Mouse (Mus musculus): ENCODE data around the gene 2610528A11Rik.
"Not testable (repeated sequence)": the region's sequence is repeated elsewhere in the genome, so short reads cannot be mapped to it uniquely, and the experiment has no call there.

The 2610528A11Rik gene

DNA sequence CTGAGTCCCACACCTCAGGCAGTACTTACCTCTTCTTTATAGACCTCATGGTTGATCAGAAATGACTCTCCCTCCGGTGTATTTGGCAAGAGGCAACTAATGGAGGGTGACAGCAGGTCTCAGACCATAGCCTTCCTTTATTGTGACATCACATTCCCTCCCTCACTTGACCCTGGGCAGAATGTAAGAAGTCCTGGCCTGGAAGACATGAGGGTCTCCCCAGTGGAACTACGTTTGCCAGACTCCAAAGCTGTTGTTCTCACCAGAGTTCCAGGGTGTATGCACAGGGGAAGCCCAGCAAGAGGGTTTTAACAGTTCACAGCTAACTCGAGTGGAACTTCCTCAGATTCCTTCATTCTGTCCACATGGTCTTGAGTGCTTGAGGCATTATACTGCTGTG, at the start of gene 2610528A11Rik:
TSS of gene 2610528A11Rik (minus strand) at position 101 of the 400 bp plus-strand sequence.
- DNase-seq (ENCODE audit: low spot score in 2 of 2): no peak

DNA sequence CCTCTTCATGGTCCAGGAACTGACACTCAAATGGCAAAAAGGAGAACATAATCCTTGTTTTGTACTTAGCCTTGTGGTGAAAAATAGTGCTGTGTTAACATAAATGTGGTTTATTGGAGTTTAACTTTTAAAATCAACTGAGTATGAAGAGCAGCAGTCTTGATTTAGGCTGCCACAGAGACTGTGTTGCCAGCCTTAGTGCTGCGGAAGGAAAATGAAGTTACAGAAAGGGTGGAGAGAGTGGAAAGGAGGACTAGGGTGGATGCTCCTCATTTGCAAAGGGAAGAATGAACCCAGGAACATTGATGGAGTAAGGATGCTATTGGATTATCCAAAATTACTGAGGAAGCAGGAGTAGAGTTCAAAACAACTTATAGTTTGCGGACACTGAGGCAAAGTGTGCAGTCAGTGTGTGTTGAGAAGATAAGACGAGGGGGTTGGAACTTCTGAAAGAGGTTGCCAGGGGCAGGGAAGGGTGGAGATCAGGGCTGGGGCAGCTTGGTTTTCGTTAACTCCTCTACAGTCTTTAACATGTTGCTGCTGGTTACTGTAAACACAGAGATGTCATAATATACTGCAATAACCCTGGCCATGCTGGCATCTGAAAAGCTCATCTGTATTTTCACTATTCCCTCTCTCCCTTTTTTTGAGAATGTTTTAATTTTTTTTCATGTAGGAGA, 49.6 kb upstream of the 2610528A11Rik start:
- no peak for DNase-seq (ENCODE audit: low spot score in 2 of 2)

DNA sequence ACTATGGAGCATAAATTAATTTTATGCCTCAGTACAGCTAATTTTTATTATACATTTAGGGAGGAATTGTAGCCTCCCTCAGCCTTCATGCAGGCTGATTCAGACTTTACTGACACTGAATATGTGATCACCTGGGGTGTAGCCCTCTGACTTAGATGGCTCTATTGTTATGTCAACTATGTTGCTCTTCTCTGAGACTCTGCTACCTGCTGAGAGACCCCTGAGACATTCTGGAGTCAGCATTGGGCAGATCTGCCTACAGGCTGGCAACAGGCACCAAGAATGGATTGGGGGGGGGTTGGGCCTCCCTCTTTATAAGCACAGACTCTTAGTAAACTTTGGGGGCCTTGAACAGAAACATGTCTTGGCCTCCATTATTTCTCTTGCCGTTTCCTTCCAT, 40.6 kb upstream of the 2610528A11Rik start:
- no peak for DNase-seq (ENCODE audit: low spot score in 2 of 2)

DNA sequence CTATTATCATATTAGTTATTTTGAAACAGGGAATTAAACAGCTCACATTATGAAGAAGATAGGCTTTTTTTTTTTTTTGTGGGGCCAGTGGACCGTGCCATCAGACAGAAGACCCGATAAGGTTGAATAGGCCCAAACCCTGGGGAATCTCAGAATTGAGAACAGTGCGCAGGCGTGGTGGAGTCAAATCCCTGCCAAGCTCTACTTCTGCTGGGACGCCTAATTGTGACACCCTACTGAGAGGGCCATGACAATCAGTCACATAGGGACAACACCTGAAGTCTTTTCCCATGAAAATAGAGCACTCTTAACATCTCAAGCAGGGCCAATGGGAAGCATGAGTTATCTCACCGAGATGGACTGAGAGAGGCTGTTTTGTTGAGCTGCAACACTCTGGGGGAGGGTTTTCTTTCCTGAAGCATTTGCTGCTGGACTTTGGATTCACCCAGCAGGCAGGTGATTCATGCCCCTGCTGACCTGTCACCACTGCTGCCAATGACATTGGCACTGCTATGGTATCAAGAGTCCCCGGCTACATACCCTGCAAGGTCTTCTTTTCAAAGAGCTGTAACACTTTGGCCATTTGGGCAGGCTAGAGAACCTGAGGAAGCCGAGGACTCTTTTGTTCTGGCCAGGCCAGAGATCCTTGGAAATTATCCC, 25.4 kb upstream of the 2610528A11Rik start:
- DNase-seq (ENCODE audit: low spot score in 2 of 2): no peak

DNA sequence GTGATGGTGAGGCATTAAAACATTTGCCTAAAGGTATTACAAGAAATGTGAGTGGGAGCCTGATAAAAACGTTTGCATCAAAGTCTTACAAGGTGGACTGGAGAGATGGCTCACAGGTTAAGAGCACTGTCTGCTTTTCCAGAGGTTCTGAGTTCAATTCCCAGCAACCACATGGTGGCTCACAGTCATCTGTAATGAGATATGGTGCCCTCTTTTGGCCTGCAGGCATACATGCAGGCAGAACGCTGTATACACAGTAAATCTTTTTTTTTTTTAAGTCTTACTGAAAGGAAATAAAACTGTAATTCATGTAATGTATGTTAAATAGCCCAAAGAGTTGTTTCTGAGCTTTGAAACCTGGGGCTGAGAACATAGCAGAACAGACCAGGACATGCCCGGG, 23.8 kb upstream of the 2610528A11Rik start:
- DNase-seq (ENCODE audit: low spot score in 2 of 2): not testable (repeated sequence)

DNA sequence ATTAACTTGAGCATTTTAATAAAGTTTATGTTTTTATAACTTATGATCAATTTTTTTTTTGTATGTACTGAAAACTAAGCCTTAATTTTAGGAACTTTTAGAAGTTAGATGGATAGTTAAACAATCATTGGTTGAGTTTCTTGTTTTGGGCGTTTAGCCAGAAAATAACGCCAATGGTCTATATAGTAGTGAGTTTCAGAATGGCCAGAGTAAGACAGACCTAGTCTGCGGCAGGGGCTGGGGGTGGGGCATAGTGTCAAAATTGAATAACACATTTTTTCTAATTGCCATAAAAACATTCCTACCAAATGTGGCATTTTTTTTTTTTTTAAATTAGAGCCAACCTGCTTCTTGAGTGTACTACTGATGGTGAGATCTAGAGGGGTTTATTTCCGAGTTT, 22.3 kb upstream of the 2610528A11Rik start:
- DNase-seq (ENCODE audit: low spot score in 2 of 2): no peak

DNA sequence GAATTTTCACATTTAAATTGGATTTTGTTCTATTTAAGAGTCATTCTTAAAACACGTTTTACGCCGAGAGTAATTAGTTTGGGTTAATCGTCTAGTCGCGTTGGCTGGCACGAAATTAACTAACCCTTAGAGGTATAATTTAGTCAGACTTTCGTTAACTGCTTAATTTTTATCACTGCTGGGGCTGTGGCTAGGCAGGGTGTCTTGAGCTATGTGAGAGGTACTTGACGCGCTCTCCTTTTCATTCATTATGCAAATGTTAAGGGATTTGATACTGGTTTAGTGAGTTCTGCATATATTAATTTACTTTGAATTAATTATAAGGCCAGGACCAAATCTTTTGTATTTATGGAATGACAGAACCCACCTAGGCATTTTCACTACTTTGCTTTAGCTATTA, 21.8 kb upstream of the 2610528A11Rik start:
- no peak for DNase-seq (ENCODE audit: low spot score in 2 of 2)

DNA sequence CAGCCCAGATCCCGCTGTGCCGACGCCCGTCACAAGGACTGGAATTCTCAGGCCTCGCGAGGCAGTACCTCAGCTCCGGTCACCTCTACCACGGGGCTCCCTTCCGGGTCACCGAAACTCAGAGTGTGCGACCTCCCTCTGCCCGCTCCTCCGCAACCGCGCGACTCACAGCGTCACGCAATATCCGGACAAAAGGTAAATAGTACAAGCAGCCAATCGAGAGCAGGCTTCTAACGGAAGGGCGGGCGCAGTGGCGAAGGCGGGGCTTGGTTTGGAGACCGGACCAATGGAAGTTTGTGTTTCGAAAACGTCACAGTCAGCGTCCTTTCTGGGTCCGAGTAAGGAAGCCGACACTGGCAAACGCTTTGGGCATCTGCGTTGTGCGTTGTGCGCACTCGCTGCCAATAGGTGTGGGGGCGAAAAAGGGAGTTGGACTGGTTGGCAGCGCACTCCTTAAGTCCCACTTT, 21.3 kb upstream of the 2610528A11Rik start, which contains the start of gene Ghitm:
TSS of gene Ghitm (minus strand) at position 146 of the 467 bp plus-strand sequence.
- DNase-seq (ENCODE audit: low spot score in 2 of 2): peak; percentile 97 to 99

DNA sequence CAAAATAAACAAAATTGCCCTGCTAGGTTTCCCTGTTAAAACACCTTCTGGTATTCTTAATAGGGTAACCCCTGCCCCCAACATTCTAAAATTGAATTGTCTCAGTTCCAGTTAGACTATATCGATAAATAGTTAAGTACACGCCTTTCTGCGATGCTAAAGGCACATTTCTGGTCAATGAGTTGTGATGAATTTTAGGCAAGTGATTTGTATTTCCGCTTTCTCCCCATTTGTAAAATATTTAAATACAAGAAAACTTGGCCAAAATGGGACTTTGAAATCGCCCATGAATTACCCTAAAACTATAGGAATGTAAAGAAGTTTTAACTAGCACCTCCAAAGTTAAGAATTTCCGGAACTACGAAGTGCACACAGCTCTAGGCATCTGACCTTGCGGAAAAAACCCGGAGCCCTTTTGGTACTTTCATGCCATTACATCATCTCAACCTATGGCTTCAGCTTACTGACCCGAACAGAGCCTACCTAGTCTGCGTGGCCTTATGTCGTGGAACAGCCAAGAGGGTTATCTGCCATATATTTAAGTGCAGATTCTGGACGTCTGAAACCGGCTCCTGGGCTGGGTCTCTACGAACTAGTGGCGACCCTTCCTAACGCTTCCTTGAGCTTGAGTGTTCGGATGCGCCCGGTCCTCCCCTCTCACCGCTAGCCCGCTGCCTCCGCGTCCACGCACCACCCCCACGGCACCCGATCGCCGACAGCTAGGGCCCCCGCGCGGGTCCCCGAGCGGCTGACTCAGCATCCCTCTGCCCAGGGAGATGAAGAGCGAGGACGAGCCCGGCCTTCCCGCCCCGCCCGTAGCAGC, 20.7 kb upstream of the 2610528A11Rik start:
- DNase-seq (ENCODE audit: low spot score in 2 of 2): no peak

DNA sequence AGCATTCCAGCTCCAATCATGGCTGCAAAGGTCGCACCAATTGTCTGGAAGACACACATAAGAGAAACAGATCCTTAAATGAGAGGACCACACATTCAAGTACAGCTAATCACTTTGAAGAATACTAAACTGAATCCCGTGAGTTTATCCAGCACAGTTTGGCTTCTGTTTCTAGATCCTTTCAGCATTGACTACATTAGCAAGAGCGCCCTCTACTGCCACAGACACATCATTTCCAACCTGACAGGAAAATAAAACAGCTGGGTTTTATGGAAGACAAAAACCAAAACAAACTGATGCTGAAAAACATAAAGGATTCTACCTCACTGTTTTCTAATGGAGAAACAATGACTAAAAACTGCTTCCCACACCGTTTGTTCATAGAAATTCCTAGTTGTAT, 13.8 kb upstream of the 2610528A11Rik start:
- peak in 1 of 2 experiments; percentile 52 for DNase-seq (ENCODE audit: low spot score in 2 of 2)

DNA sequence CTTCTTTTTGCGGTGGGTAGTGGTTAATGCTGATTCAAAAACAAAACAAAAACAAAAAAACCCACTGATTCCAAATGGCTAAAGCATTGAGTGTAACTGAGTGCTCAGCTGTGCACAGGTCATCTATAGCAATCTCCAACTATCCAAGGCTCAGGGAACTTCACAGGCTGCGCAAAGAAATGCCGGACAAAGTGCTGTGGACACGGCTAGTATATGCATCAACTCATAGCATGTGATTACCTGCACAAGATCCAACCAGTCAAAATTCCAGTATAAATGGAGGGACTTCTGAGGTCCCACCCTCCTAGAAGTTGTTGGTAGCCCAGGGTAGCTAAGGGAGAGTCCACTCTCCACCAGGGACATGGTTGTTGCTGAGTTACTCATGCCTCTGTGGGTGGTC, 5.4 kb upstream of the 2610528A11Rik start:
- DNase-seq (ENCODE audit: low spot score in 2 of 2): no peak

DNA sequence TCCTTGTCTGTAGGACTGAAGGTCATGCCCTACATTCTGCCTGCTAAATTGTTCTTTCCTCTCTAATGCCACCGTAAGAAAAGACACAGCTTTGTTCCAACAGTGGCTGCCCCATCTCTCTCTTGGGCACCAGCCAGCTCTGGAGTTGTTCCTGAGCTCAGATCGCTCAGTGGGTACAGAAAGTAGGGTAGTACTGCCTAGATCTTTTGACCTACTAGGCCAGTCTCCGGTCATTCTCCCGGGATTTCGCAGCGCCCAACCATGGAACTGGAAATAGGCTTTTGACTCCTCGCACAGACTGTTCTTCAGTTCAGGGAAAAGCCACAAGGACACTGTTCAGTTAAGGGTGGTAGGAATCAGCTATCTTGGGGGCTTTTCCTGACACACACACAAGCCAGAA, 891 bp downstream of the 2610528A11Rik start:
- DNase-seq (ENCODE audit: low spot score in 2 of 2): no peak

DNA sequence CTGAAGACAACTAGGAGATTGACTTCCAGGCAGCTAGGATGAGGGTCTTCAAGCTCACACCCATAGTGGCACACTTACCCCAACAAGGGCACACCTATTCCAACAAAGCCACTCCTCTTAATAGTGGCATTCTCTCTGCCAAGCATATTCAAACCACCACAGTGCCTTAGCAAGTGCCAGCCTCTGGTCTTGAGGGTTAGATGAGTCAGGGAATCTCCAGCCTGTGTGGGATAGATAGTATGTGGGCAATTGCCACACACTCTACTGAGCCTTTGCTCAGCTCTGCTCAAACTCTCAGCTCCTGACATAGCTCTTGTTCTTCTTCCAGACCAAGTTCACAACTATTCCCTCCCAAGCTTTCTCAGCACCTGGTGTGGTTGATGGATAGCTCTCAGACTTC, 2.5 kb downstream of the 2610528A11Rik start:
- no peak for DNase-seq (ENCODE audit: low spot score in 2 of 2)

DNA sequence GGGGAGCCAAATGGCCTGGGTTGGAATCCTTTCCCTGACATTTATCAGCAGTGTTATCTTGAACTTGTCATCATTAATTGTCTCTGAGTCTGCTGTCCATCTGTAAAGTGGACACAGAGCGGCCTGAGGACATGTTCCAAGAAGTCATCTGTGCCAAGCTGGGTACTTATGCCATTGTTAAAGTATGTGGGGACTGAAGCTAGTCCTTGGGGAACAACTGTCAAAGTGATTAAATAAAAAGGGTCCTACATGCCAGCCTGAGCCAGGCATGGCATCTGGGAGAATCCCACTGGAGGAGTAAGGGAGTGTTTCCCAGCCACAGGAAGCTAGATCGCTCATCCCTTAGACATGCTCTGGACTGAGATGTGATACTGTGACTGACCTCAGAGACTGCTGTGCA, 3.4 kb downstream of the 2610528A11Rik start:
- no peak for DNase-seq (ENCODE audit: low spot score in 2 of 2)

DNA sequence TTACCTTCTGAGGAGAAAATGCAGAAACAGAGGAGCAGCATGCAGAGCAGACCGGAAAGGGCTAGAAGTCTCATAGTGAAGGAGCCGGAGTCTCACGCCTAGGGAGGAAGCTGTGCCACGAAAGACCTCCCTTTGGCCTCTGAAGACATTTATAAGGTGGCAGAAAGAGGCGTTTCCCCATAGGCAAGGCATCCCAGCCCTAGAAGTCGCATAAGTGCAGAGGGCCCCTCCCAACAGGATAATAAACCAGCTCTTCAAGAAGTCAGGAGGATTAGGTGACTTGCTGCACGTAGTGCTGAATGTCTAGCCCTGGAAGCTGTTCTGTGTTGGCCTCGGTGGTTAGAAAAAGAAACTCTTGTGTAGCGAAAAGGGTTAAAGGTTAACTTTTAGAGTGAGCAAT, 3.8 kb downstream of the 2610528A11Rik start:
- no peak for DNase-seq (ENCODE audit: low spot score in 2 of 2)

DNA sequence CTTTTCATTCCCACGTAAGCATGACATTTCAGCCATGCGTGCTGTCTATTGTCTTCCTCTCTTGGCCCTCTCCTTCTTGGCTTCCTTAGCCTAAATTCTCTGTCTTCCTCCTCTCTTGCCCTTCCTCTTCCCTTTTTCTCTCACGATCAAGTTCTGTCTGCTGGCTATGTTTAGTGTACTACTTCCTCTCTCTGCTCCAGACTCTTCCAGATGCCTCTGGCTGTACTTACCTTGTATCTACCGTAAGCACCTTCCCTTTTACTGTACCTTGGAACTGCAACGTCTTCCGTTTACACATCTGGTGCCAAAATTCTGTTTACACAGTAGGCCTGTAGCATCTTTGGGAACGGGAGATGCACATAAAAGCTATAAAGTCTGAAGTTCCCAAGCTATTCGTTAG, 4.4 kb downstream of the 2610528A11Rik start:
- no peak for DNase-seq (ENCODE audit: low spot score in 2 of 2)

DNA sequence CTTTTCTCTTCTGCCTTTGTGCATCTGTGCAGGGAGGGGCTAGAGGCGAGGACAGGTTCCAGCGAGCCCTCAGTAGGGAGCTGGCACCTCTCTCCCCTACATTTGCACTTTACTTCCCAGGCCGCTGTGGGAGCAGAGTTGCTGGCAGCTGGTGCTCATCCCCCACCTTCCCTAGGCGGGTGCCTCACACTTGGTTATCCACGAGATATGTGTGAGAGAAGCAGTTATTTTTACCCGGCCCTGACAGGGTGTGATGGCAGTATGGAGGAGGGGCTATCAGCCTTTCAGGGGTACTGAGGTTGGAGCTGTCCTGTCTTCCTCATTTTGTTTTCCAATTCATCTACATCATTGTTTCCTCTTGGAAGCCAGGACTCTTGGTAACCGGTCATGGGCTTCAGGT, 8.0 kb downstream of the 2610528A11Rik start:
- DNase-seq (ENCODE audit: low spot score in 2 of 2): peak; percentile 41

DNA sequence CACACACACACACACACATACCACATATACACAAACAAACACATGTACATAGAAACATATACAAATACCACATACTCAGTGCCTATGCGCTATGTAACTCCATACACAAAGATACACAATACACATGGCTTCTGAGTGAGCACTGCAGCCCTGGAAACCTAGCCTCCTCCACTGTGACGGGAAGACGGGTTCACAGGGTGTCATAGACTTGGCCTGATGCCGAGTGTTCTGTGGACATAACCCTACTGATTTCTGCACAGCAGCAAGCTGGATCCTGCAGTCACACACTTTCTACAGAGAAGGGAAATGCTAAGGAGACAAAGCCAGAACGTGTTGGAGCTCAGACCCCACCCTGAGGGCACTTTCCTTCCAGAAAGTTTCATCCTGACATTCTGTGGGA, 9.1 kb downstream of the 2610528A11Rik start:
- no peak for DNase-seq (ENCODE audit: low spot score in 2 of 2)

DNA sequence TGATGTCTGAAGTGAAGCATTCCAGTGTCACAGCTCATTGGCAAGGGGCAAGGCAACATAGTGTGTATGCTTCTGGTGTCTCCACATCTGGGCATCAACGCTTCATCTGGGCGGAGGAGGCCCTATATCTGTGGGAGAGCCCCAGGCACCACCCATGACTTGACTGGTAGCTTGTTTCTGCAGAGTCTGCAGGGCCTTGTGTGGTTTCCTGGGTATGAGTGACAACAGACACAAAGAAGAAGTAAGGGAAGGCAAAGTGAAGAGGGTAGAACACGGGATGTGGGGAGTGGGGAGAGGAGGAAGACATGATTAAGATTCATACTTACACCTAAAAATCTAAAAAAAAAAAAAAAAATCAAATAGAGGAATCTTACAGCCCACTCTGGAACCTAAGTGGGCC, 11.3 kb downstream of the 2610528A11Rik start:
- DNase-seq (ENCODE audit: low spot score in 2 of 2): no peak

DNA sequence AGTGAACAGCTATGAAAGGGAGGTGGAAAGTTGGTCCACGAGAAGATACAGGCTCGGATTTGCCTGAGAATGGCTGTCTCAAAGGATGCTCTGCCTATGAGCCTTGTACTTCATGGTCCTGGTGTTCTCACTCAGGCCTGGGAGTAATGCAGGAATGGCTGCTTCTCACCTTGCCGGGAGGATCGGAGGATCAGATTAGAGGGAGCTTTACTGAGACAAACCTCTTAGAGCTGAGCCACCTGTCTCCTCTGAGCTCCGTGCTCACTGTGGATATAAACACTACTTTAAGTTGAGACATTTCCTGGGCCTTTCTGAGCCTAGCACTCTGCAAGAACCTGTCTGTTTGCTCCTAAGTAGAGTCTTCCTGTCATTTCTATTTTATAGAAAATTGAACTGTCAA, 12.3 kb downstream of the 2610528A11Rik start:
- no peak for DNase-seq (ENCODE audit: low spot score in 2 of 2)

DNA sequence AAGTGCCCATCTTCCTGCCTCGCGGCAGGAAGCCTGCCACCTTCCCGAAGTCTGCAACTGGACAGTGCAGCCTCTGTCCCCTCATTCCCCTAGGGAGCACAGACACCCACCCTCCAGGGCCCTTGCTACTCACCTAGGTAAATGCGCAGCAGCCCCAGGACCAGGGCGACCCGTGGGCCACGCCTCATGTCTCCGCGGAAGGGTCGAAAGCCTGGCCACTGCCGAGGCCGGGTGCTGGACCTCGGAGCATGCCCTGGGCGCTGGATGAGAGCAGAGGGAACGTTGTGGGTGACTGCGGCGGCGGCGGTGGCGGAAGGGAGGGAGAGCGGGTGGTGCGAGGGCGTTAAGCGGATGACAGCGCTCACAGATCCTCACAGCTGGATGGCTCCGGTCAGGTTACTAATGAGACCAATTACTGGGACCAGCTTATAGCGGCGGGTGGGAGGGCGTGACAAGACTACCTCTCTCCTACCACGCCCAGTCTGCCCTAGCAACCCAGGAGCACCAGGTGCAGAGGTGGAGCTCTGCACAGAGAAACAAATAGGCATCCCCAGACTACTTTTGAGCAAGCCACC, 15.8 kb downstream of the 2610528A11Rik start, which contains the start of gene Cdhr1:
TSS of gene Cdhr1 (minus strand) at position 392 of the 575 bp plus-strand sequence.
- peak in 1 of 2 experiments; percentile 31 for DNase-seq (ENCODE audit: low spot score in 2 of 2)

DNA sequence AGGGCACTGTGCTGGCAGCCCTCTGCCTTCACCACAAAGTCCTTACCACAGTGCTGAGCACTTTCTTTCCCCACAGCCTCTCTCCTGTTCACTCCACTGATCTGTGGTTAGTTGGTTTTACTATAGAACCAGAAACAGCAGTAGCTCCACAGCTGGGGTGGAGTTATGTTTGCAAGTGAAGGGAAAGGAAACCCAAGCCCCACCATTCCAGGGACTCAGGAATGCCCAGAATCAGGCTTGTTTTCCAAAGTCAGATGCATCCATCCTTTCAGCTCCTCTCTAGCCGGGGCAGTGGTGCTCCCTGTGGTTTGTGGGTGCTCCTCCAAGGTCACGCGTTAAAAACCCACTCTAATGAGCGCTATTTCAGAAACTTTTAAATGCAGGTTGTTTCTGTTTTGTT, 18.3 kb downstream of the 2610528A11Rik start:
- no peak for DNase-seq (ENCODE audit: low spot score in 2 of 2)
